Mouse (Mus musculus): Measurements from ENCODE around the gene P2rx1. TPM values are rescaled to one million over a fixed set of nuclear protein-coding genes. Genes with fewer than 3 reads are reported as not detected.

Gene P2rx1
- polyA plus RNA-seq, 1 experiment from 2014 or later = 0.31 TPM

DNA sequence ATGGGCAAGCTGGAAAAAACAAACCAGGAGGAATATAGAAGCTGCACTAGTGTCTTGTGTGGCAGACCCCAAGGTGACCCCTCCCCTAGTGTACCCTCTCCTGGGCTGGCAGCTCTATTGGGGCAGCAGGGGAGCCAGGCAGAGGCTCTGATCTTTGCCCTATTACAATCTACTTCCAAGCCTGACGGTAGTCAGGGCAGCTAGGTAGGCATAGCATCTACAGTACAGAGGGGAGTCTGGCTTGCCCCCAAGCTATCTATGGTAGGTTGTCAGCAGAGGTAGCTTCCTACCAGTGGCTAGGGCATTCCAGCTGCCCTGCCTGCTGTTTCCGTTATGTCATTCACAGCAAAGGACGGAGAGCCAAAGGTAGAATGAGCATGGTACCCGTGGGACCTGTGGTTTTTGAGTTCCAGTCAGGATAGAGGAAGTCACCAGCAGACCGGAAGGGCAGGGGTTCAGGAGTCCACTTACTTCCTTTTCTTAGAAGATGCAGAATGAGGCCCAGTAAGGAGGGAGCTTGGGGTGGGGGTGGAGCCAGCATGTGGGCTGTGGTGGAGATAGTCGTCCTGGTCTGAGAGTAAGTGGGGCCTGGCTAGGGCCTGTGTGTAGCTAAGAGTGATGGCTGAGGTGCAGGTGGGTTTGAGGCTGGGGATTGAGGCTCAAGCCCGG is 25.5 kb downstream of the P2rx1 start:
- Histone ChIP-seq H3K4me1 (ENCODE audit: control insufficient read depth, insufficient read depth, low read depth, low read length) (peaks cover 10% of the 10 kb centered on the region), H3K27ac (ENCODE audit: low read depth, low read length) (no peak overlapping the region), H3K9ac (ENCODE audit: low read depth, low read length) (no peak overlapping the region), H3K9me3 (ENCODE audit: control insufficient read depth, low read length) (no peaks in the 10 kb centered on the region), H3K4me2 (ENCODE audit: low read length) (no peak overlapping the region), H3K27me3 (replicated peaks; ENCODE audit: control insufficient read depth, insufficient read depth, low read length) (peaks cover 2% of the 10 kb centered on the region; the same call in 1 of the 2 replicates), H3K36me3 (ENCODE audit: control insufficient read depth, insufficient read depth, low read length) (0 out of 2 replicates have a peak, but pooled peaks cover 5% of the 10 kb centered on the region), H3K4me3 (ENCODE audit: low read length) (no peak overlapping the region)
- no peak for ATAC-seq
- 65% methylated on average over 7 of the region's 7 CpGs for WGBS

GRCm38 (mm10) chr11:73026961-73027360 is 28.1 kb downstream of the P2rx1 start:
- Histone ChIP-seq H3K27ac (ENCODE audit: low read depth, low read length) (no peak overlapping the region), H3K4me2 (ENCODE audit: low read length) (no peak overlapping the region), H3K27me3 (replicated peaks; ENCODE audit: control insufficient read depth, insufficient read depth, low read length) (no peaks in the 10 kb centered on the region), H3K36me3 (ENCODE audit: control insufficient read depth, insufficient read depth, low read length) (0 out of 2 replicates have a peak, but pooled peaks cover 5% of the 10 kb centered on the region), H3K9ac (ENCODE audit: low read depth, low read length) (no peak overlapping the region), H3K9me3 (ENCODE audit: control insufficient read depth, low read length) (no peaks in the 10 kb centered on the region), H3K4me1 (ENCODE audit: control insufficient read depth, insufficient read depth, low read depth, low read length) (peaks cover 7% of the 10 kb centered on the region), H3K4me3 (ENCODE audit: low read length) (no peak overlapping the region)
- WGBS = 53% methylated on average over 8 of the region's 8 CpGs
- ATAC-seq = no peak

GRCm38 (mm10) chr11:73030821-73031498 is 32.1 kb downstream of the P2rx1 start:
- peak overlapping the region; percentile 36 for H3K4me3 ChIP-seq (ENCODE audit: low read length)
- 22% methylated on average over 20 of the region's 20 CpGs for WGBS

DNA sequence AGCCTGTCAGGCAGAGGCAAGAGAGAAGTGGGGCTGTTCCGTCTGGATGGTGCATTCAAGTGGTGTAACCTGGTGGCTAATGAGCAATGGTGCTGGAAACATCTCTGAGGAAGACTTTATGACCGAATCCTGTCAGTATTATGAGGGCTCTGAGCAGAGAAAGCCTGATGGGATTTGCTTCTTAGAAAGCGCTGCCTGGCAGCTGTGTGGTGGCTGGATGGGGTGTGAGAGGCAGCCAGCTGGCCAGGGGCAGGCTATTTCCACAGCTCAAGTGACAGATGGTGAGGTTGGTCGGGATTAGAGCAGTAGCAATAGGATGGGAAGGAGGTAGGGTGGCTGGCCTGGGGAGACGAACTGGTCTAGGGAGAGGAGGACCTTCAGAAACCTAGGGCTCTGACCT is 32.6 kb downstream of the P2rx1 start:
- WGBS = 54% methylated on average over 5 of the region's 5 CpGs
- H3K4me2 ChIP-seq (ENCODE audit: low read length) = peak overlapping the region; percentile 68
- peak overlapping the region; percentile 39 for H3K9ac ChIP-seq (ENCODE audit: low read depth, low read length)
- H3K27me3 ChIP-seq (replicated peaks; ENCODE audit: control insufficient read depth, insufficient read depth, low read length) = no peaks in the 10 kb centered on the region
- H3K36me3 ChIP-seq (ENCODE audit: control insufficient read depth, insufficient read depth, low read length) = 0 out of 2 replicates have a peak, but pooled peaks cover 5% of the 10 kb centered on the region
- ATAC-seq = no peak; the same call in 1 of the 2 replicates
- H3K4me1 ChIP-seq (ENCODE audit: control insufficient read depth, insufficient read depth, low read depth, low read length) = peaks cover 7% of the 10 kb centered on the region
- H3K27ac ChIP-seq (ENCODE audit: low read depth, low read length) = peak overlapping the region; percentile 68
- no peaks in the 10 kb centered on the region for H3K9me3 ChIP-seq (ENCODE audit: control insufficient read depth, low read length)
- H3K4me3 ChIP-seq (ENCODE audit: low read length) = no peak overlapping the region

More at GRCm38 (mm10) chr11:73030821-73031498, 32.1 kb downstream of the P2rx1 start:
- 0 out of 2 replicates have a peak, but pooled peaks cover 5% of the 10 kb centered on the region for H3K36me3 ChIP-seq (ENCODE audit: control insufficient read depth, insufficient read depth, low read length)
- peak overlapping the region; percentile 53 for H3K9ac ChIP-seq (ENCODE audit: low read depth, low read length)
- H3K9me3 ChIP-seq (ENCODE audit: control insufficient read depth, low read length) = no peaks in the 10 kb centered on the region
- H3K4me1 ChIP-seq (ENCODE audit: control insufficient read depth, insufficient read depth, low read depth, low read length) = peaks cover 7% of the 10 kb centered on the region
- peak overlapping the region; percentile 68 for H3K4me2 ChIP-seq (ENCODE audit: low read length)
- H3K27me3 ChIP-seq (replicated peaks; ENCODE audit: control insufficient read depth, insufficient read depth, low read length) = no peaks in the 10 kb centered on the region
- peak; percentile 96 for ATAC-seq
- peak overlapping the region; percentile 70 for H3K27ac ChIP-seq (ENCODE audit: low read depth, low read length)

GRCm38 (mm10) chr11:73036077-73036476 is 37.2 kb downstream of the P2rx1 start:
- Histone ChIP-seq H3K27me3 (replicated peaks; ENCODE audit: control insufficient read depth, insufficient read depth, low read length) (no peaks in the 10 kb centered on the region), H3K27ac (ENCODE audit: low read depth, low read length) (no peak overlapping the region), H3K4me2 (ENCODE audit: low read length) (no peak overlapping the region), H3K4me1 (ENCODE audit: control insufficient read depth, insufficient read depth, low read depth, low read length) (peaks cover 6% of the 10 kb centered on the region), H3K4me3 (ENCODE audit: low read length) (no peak overlapping the region), H3K36me3 (ENCODE audit: control insufficient read depth, insufficient read depth, low read length) (peaks cover 7% of the 10 kb centered on the region; the same call in 1 of the 2 replicates), H3K9ac (ENCODE audit: low read depth, low read length) (no peak overlapping the region), H3K9me3 (ENCODE audit: control insufficient read depth, low read length) (no peaks in the 10 kb centered on the region)
- 78% methylated on average over 7 of the region's 7 CpGs for WGBS
- ATAC-seq = no peak

- no peak overlapping the region for H3K27ac ChIP-seq (ENCODE audit: low read depth, low read length)
- H3K9ac ChIP-seq (ENCODE audit: low read depth, low read length) = no peak overlapping the region
- 53% methylated on average over 6 of the region's 6 CpGs for WGBS
- no peaks in the 10 kb centered on the region for H3K27me3 ChIP-seq (replicated peaks; ENCODE audit: control insufficient read depth, insufficient read depth, low read length)
- H3K9me3 ChIP-seq (ENCODE audit: control insufficient read depth, low read length) = no peaks in the 10 kb centered on the region
- H3K4me2 ChIP-seq (ENCODE audit: low read length) = no peak overlapping the region
- H3K4me1 ChIP-seq (ENCODE audit: control insufficient read depth, insufficient read depth, low read depth, low read length) = no peaks in the 10 kb centered on the region
- peaks cover 7% of the 10 kb centered on the region; the same call in 1 of the 2 replicates for H3K36me3 ChIP-seq (ENCODE audit: control insufficient read depth, insufficient read depth, low read length)
- no peak for ATAC-seq
- no peak overlapping the region for H3K4me3 ChIP-seq (ENCODE audit: low read length)
These were observed 38.0 kb downstream of the P2rx1 start for GRCm38 (mm10) chr11:73036889-73037288.

GRCm38 (mm10) chr11:73037691-73038090 is 38.8 kb downstream of the P2rx1 start:
- Histone ChIP-seq H3K4me3 (ENCODE audit: low read length) (no peak overlapping the region), H3K4me2 (ENCODE audit: low read length) (no peak overlapping the region), H3K9me3 (ENCODE audit: control insufficient read depth, low read length) (no peaks in the 10 kb centered on the region), H3K27me3 (replicated peaks; ENCODE audit: control insufficient read depth, insufficient read depth, low read length) (no peaks in the 10 kb centered on the region), H3K4me1 (ENCODE audit: control insufficient read depth, insufficient read depth, low read depth, low read length) (no peaks in the 10 kb centered on the region), H3K36me3 (ENCODE audit: control insufficient read depth, insufficient read depth, low read length) (peaks cover 7% of the 10 kb centered on the region; the same call in 1 of the 2 replicates), H3K27ac (ENCODE audit: low read depth, low read length) (no peak overlapping the region), H3K9ac (ENCODE audit: low read depth, low read length) (no peak overlapping the region)
- no peak; the same call in 1 of the 2 replicates for ATAC-seq
- 94% methylated on average over 3 of the region's 3 CpGs for WGBS

DNA sequence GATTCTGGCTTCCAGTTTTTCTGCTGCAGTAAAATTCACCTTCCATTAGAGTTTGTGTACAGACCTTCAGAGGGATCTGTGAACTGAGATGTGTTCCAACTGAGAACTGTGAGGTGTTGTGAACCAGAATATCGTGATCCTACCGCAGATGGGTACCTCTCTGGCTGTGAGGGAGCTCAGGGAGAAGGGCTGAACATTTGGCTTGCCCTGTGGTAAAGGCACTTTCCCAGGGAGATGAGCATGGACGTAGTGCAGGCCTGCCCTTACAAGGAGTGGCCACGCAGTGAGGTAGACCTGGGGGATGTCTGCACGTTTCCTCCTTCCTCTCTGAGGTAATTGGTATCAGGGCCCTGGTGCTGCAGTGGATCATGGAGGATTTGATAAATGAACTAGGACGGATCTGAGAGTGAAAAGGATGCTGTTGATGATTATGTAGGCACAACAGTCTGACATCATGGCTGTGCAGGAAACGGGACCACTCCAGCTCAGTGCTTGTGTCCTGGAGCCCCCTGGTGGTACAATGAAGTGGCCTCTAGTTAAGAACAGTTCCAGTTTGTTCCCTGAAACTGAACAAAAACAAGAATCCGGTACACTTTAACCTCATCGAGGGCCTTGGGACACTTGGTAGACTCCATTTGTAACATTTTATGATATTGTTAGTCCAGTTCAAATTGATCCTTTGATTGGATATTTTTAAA is 40.3 kb downstream of the P2rx1 start:
- peak; percentile 57; the same call in 1 of the 2 replicates for ATAC-seq
- H3K36me3 ChIP-seq (ENCODE audit: control insufficient read depth, insufficient read depth, low read length) = peaks cover 7% of the 10 kb centered on the region; the same call in 1 of the 2 replicates
- H3K27ac ChIP-seq (ENCODE audit: low read depth, low read length) = no peak overlapping the region
- H3K4me1 ChIP-seq (ENCODE audit: control insufficient read depth, insufficient read depth, low read depth, low read length) = no peaks in the 10 kb centered on the region
- no peaks in the 10 kb centered on the region for H3K9me3 ChIP-seq (ENCODE audit: control insufficient read depth, low read length)
- H3K27me3 ChIP-seq (replicated peaks; ENCODE audit: control insufficient read depth, insufficient read depth, low read length) = no peaks in the 10 kb centered on the region
- WGBS = 60% methylated on average over 9 of the region's 9 CpGs
- no peak overlapping the region for H3K4me2 ChIP-seq (ENCODE audit: low read length)
- no peak overlapping the region for H3K9ac ChIP-seq (ENCODE audit: low read depth, low read length)
- H3K4me3 ChIP-seq (ENCODE audit: low read length) = no peak overlapping the region

Data from hindbrain, embryonic 16.5 days (tissue).